Mouse (Mus musculus) large intestine, adult 2 months (tissue): ENCODE data around the gene Dglucy. TPM values are rescaled to one million over a fixed set of nuclear protein-coding genes. Genes with fewer than 3 reads are reported as not detected.
A peak's percentile ranks its signal among the peaks of the same experiment; 100 is the strongest.

Experiments
- DNase-seq: peaks from one replicate; pipeline ENCODE4 v3.0.0-alpha.2; 2012; ENCODE audit warnings: low read depth, low spot score
- WGBS: fragments of 180-500 bp; shearing (Covaris S2); methylation state at CpG from one replicate; pipeline ENCODE4 v1.1.7; 2018; 5-methylcytosine and 5-hydroxymethylcytosine counted together
- polyA plus RNA-seq: library from polyadenylated mRNA; depleted of rRNA; stranded (reverse); fragments of >200 nt; gene quantifications from 2 replicates; pipeline ENCODE4 v1.2.3, GENCODE M21; 2012

The Dglucy gene
- polyA plus RNA-seq, 1 experiment = 14.5 TPM

GRCm38 (mm10) chr12:100908298-100909034 is 129.6 kb downstream of the Dglucy start:
- 36% methylated on average over 10 of the region's 10 CpGs for WGBS
- no peak for DNase-seq

DNA sequence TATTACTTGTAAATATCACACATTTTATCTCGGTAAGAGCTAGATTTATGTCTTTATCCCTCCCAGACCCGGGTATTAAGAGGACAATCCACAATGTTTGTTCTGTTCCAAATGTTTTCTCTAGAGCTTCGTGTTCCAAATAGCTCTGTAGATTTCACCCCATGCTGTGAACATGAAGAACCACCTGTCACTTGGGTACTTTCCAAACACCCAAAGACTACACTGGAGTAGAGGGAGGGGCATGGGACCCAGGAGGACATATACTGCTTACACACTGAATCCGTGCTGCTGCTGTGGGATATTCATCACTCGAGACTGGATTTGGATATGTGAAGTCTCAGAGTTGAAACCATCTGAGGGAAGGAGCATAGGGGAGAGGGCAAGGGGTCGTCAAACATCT is 130.9 kb downstream of the Dglucy start:
- peak; percentile 28 for DNase-seq
- 21% methylated on average over 6 of the region's 6 CpGs for WGBS

DNA sequence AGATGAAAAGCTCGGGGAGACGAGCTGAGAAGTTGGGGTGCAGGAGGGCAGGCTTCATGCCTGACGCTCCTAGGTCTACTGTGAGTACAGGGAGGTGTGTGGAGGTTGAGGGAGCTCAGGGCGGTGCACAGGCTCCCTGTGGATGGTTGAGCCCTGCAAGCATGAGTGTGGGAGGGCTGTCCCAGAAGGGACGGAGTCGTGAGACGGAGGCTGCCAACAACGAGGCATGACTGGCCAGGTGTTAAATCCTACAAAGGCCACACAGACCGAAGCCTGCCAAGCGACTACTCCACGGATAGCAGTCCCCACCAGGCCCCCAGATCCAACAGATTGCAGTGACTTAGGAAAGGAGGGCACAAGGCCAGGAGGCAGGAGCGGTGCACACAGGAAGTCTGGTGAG is 131.9 kb downstream of the Dglucy start:
- WGBS = 73% methylated on average over 12 of the region's 12 CpGs

GRCm38 (mm10) chr12:100924646-100925339 is 145.9 kb downstream of the Dglucy start:
- 80% methylated on average over 15 of the region's 15 CpGs for WGBS
- no peak for DNase-seq

More for the DNA sequence above, 131.9 kb downstream of the Dglucy start:
- no peak for DNase-seq

DNA sequence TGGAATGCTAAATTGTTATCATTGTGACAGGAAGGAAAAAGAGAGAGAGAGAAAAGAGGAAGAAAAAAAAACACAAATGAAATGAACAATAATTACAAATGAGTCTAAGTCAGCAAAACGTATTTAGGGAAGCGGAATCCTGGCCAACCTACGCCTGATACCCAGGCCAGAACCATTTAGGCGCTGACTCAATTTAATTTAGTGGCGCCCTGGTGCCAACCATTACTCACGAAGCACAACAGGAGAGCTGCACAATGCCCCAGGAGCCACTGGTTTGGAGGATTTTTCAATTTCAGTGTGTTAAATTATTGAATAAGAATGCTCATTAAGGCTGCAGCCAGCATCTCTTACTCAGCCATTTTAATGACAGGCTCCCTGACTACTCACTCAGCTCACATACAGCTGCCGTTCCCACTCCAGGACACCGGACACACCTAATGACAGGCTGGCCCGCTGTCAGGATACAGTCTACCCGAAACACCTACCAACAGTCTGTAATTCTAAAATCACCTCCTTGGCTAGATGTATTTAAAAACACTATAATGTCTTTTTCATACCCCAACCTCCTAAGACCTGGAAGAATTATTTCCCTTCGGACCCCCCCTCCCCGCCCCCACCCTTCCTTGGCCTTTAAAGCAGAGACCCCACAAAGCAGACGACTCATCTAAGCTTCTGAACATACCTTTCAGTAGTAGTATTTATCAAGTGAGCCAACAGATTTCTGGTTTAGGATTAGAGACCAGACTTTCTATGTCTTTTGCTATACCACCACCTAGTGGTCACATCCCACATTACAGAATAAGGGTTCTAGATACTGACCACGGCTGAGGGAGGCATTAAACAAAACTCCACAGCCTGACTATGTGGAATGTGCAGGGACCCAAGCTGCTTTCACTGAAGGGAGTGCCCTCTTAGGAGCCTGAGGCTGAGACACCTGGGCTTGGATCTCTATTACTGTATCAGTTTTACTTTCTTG is 147.1 kb downstream of the Dglucy start:
- WGBS = 73% methylated on average over 14 of the region's 14 CpGs
- peak; percentile 53 for DNase-seq

GRCm38 (mm10) chr12:100928286-100928685 is 149.4 kb downstream of the Dglucy start:
- no peak for DNase-seq
- WGBS = 84% methylated on average over 9 of the region's 9 CpGs

- WGBS = 97% methylated on average over 14 of the region's 14 CpGs
- no peak for DNase-seq
Observed at GRCm38 (mm10) chr12:100931653-100932052, 152.8 kb downstream of the Dglucy start.

DNA sequence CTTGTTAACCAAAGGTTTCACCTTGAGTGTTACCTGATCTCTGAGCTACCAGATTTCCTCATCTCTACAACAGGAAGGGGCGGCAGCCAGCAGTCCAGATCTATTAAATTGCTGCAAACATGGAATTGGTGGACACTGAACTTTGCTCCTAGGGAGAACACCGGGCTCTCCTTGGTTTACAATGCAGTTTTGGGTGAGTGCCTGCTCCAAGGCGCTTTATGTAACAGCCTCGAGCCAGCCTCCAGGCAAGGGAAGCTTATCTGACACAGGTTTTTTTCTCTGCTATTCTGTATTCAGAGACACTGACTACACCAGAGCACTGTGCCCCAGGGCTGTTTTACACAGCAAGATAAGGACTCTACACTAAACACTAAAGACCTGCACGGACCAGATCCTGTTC is 155.9 kb downstream of the Dglucy start:
- 33% methylated on average over 5 of the region's 5 CpGs for WGBS
- DNase-seq = peak; percentile 76

- 11% methylated on average over 2 of the region's 2 CpGs for WGBS
- DNase-seq = peak; percentile 71
Observed at GRCm38 (mm10) chr12:100936116-100936515, 157.3 kb downstream of the Dglucy start.

GRCm38 (mm10) chr12:100936737-100937136 is 157.9 kb downstream of the Dglucy start:
- WGBS = 43% methylated on average over 4 of the region's 4 CpGs
- no peak for DNase-seq

DNA sequence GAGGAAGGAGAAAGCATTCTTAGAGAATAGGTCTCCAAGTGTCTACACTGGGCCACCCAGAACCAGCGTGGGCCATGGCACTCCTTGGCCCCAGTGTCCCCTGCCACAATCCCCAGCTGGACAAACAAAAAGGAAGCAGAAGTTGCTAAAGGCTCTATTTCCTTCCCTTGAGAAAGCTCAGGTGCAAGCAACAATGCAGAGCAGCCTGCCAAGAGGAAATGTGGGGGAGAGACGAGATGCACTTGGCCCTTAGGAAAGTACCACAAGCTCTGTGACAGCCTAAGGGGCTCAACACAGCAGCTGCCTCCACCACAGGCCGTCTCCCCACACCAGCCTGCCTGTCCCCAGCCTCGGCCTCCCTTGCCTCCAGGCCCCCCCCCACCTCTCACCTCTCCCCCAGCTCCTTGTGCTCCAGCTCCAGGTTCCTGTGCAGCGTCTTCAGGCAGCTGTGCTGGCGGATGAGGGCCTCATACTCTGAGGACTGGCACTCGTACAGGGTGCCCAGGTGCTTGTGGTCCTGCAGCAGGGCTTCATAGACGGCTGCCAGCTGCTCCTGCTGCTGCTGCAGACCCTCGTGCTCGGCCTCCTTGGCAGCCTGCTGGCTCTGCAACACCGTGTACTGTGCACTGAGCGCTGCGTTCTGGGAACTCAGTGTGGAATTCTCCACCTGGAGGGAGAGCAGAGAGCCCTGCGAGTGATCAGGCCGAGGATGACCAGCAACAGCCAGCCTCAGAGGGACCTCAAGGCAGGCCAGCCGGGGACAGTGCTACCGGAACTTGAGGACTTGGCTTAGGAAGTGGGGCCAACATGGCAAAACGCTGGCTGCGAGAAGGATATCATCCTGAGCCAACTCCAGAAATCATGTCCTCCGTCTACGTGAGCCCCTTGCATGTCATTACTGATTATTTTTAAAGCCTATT is 158.8 kb downstream of the Dglucy start:
- 62% methylated on average over 21 of the region's 21 CpGs for WGBS
- DNase-seq = no peak

DNA sequence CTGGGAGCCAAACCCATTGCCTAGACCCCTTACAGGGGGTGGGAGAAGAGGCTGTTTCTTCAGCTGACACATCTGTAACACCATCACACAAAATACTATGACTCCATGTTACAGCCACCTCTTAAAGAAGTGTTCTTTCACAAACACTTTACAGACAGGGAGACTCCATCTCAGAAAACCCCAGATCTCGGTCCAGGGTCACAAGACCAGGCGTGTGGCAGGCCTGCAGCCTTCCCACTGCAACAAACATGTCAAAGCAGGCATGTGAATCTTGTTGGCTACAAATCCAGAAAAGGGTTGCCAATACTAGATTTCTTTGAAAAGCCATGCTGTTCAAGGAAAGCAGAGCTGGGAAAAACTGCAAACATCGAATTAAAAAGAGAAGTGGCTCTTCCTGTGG is 162.5 kb downstream of the Dglucy start:
- 77% methylated on average over 3 of the region's 3 CpGs for WGBS
- DNase-seq = no peak

GRCm38 (mm10) chr12:100943146-100943545 is 164.3 kb downstream of the Dglucy start:
- DNase-seq = no peak
- WGBS = 90% methylated on average over 4 of the region's 4 CpGs

DNA sequence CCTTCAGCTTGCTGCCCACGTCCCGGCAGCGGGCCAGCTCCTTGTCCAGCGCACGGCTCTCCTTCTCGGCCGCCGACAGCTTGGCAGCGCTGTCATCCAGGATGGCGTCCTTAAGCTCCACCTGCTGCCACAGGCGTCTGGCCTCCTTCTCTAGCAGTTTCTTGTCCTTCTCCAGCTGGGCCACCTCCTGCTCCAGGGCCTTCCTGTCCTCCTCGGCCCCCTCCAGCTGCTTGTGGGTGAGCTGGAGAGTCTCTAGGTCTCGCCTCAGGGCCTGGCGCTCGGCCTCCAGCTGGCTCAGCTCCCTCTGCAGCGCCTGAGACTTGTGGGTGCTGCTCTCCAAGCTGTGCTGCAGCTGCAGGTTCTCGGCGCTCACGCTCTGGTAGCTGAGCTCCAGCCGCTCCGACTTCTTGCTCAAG is 166.1 kb downstream of the Dglucy start:
- 86% methylated on average over 21 of the region's 21 CpGs for WGBS
- DNase-seq = no peak

DNA sequence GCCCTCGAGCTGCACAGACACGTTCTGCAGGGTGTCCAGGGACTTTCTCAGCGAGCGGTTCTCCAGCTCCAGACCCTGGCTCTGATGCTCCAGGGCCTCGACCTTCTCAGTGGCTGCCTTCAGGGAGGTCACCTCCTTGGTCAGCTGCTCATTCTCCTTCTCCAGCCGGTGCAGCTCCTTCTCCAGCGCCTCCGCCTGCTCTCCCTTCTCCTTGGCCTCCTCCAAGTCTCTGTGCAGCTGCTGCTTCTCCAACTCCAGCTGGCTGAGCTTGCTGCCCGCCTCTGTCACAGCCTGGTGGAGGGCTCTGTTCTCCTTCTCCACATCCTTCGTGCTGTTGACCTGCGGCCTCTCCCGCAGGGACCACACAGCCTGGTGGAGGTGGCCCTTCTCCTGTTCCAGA is 166.6 kb downstream of the Dglucy start:
- no peak for DNase-seq
- 77% methylated on average over 12 of the region's 12 CpGs for WGBS

DNA sequence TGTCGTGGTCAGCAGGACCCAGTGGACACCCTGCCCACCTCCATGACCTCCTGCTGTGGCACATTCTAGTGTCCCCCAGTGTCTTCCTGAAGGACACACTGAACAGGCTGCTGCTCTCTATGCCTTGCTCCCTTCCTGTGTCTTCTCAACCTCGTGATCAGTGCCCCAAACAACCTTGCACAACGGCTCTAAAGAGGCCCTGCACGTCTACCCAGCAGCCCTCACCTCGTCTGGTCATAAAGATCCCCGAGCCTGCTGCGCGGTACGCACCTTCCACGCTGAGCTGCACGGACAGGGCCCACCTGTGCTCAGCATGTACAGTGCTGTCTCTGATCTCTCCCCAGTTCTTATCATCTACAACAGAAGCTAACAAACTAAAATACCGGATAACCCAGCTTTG is 167.1 kb downstream of the Dglucy start:
- 74% methylated on average over 12 of the region's 12 CpGs for WGBS
- no peak for DNase-seq
